Mouse (Mus musculus) E14TG2a.4 (cell line): Measurements from ENCODE around the gene Krt1.

Source experiments
- CTCF ChIP-seq: conservative IDR thresholded peaks from 2 replicates; pipeline ENCODE4 v1.5.1; 2014; ENCODE audit warnings: low read length
- NANOG ChIP-seq: IDR thresholded peaks from 2 replicates; pipeline ENCODE4 v1.6.1; 2014; ENCODE audit warnings: borderline replicate concordance, low read length, mixed read lengths
- POU5F1 ChIP-seq: IDR thresholded peaks from 2 replicates; pipeline ENCODE4 v1.6.1; 2014; ENCODE audit warnings: low read length, borderline replicate concordance

DNA sequence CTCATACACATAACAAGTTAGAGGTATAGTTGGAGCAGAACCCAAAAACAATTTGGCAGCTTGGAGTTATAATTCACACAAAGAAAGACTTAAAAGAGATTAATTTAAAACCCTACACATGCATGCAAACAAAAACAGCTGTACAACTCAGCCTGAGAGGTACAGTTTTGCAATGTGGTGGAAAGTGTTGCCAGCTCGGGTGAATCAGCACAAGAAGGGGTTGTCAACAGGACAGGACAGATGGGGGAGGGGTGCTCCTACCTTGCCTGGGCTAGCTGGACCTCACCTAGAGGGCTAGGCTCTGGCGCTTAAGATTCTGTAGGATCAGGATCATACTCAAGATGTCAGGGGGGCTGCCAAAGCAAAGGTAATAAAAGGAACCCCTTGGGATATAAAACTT, 27.4 kb upstream of the Krt1 start:
- TF ChIP-seq CTCF (no peak), NANOG (no peak), POU5F1 (no peak)
